ENCODE assay signal across 8 mouse cellular contexts in genomic region chr12:8313270-8313771, GRCm38 (mm10). TPM values are rescaled to one million over a fixed set of nuclear protein-coding genes. Genes with fewer than 3 reads are reported as not detected.
DNase-seq lines count a peak whose midpoint lies in the region; ATAC-seq lines count a peak whose summit lies in the region.

TSS of gene Hs1bp3 (plus strand) at chr12:8313432.

- H3K4me2 ChIP-seq in hindbrain, embryonic 14.5 days (replicated peaks) = peak within 1 kb of the TSS; percentile 89

- H3K4me3 ChIP-seq in hindbrain, embryonic 14.5 days (replicated peaks; ENCODE audit: low read length) = peak within 1 kb of the TSS; percentile 65
- H3K4me3 ChIP-seq in macrophage (ENCODE audit: inconsistent target) = peak within 1 kb of the TSS; percentile 98

- peak; percentile 84 for DNase-seq in R1 (ENCODE audit: low read depth, low spot score)
- peak; percentile 92 to 97 for DNase-seq in cerebellum, postnatal 14 days
- peak; percentile 83 to 85 for DNase-seq in frontal cortex, postnatal 36 days (ENCODE audit: low spot score in 2 of 2)
- peak; percentile 91 for DNase-seq in hindbrain, embryonic 14.5 days (ENCODE audit: low spot score)
- peak; percentile 89 to 90 for DNase-seq in left cerebral cortex, adult 18-20 months (ENCODE audit: low spot score in 2 of 2)
- DNase-seq in retina, postnatal 7 days (ENCODE audit: low read depth, low spot score) = peak; percentile 79
- peak; percentile 77 for DNase-seq in urinary bladder, adult 2 months (ENCODE audit: low spot score)

- peak within 1 kb of the TSS; percentile 82 for H3K9ac ChIP-seq in hindbrain, embryonic 14.5 days

- peak; percentile 91 for ATAC-seq in hindbrain, embryonic 14.5 days (ENCODE audit: low FRiP score)

- H3K9me3 ChIP-seq in hindbrain, embryonic 14.5 days (ENCODE audit: control insufficient read depth, low read length) = no peaks in the 10 kb centered on the region

- WGBS in hindbrain, embryonic 14.5 days = under 1% methylated on average over 38 of the region's 38 CpGs
- 0% methylated on average over 38 of the region's 38 CpGs for WGBS in macrophage (ENCODE audit: missing documents)

- H3K36me3 ChIP-seq in hindbrain, embryonic 14.5 days (replicated peaks; ENCODE audit: control insufficient read depth, insufficient read depth) = peaks cover 2% of the 10 kb centered on the region; the same call in 1 of the 2 replicates
- H3K36me3 ChIP-seq in macrophage (ENCODE audit: inconsistent target) = peaks cover 14% of the 10 kb centered on the region

- H3K79me2 ChIP-seq in macrophage (ENCODE audit: inconsistent target) = peaks cover 43% of the 10 kb centered on the region

- peaks cover 12% of the 10 kb centered on the region for H3K27me3 ChIP-seq in hindbrain, embryonic 14.5 days (ENCODE audit: control insufficient read depth, insufficient read depth, low read length)

- H3K4me1 ChIP-seq in hindbrain, embryonic 14.5 days (replicated peaks; ENCODE audit: control insufficient read depth, insufficient read depth, low read length) = peaks cover 15% of the 10 kb centered on the region

- H3K27ac ChIP-seq in hindbrain, embryonic 14.5 days = no peak within 1 kb of the TSS
- peak within 1 kb of the TSS; percentile 82 for H3K27ac ChIP-seq in macrophage

RNA-seq across cellular contexts. Expression of gene Hs1bp3, which starts in this region (rescaled TPM):
- 5.9 and 6.2 TPM in 2 replicates for polyA plus RNA-seq in hindbrain, embryonic 14.5 days (2014; fragmentation: Nextera tagmentation; extraction: Ambion mirVana)
- total RNA-seq in left cerebral cortex, adult 18-20 months (2021) = 10 to 100 TPM; 10.9 to 14.6 TPM
- 10 to 100 TPM in 20 of 26 experiments, 1 to 10 TPM in 6; 6.4 to 34.0 (median 15.6) TPM for total RNA-seq in macrophage (2018; cell fraction: chromatin; rRNA removed)
- total RNA-seq in macrophage (2018; cell fraction: cytosol; rRNA removed) = 10 to 100 TPM; 21.6 to 54.9 (median 34.9) TPM
- 10 to 100 TPM; 13.1 to 39.0 (median 20.5) TPM for total RNA-seq in macrophage (2018; cell fraction: nucleus; rRNA removed)
- polyA plus RNA-seq in macrophage (2018) = 33.1 to 40.0 TPM (median 38.6 TPM) in 3 replicates
- 16.7 and 19.7 TPM in 2 replicates for polyA plus RNA-seq in urinary bladder, adult 2 months (2012; rRNA removed)
